Mouse (Mus musculus): ENCODE results near the gene Olfr985. TPM values are rescaled to one million over a fixed set of nuclear protein-coding genes. Genes with fewer than 3 reads are reported as not detected.

Olfr985 gene
- not detected for polyA plus RNA-seq (2017; shearing (Covaris generic))

GRCm38 (mm10) chr9:40130084-40130483 is at the start of gene Olfr985:
Gene Olfr985 (minus strand): TSS chr9:40130184.
- ATAC-seq, result no peak

- ATAC-seq, result no peak
Measured at GRCm38 (mm10) chr9:40177017-40177416, 47.0 kb upstream of the Olfr985 start.

DNA sequence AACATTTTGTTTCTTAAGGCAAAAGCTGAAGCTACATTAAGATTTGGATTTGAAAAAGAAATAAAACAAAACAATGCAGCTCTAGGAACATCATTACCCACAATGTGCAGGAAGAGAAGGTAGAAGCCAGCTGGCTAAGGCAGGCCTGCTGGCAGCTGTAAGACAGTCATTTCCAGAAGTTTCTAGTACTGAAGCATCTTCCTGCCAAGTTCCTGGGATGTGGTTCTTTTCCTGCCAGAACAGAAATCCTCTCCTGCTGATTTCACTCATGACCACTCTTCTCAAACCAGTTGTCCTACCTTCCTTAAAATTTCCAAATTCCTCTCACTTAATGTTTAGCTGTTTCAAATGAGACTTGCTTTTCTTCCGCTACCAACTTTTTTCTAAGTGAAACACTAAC is 36.5 kb upstream of the Olfr985 start:
- no peak for ATAC-seq

GRCm38 (mm10) chr9:40155118-40155644 is 25.2 kb upstream of the Olfr985 start:
- ATAC-seq, result no peak

GRCm38 (mm10) chr9:40141544-40141943 is 11.6 kb upstream of the Olfr985 start:
- no peak for ATAC-seq

GRCm38 (mm10) chr9:40139484-40139883 is 9.5 kb upstream of the Olfr985 start:
- no peak for ATAC-seq

DNA sequence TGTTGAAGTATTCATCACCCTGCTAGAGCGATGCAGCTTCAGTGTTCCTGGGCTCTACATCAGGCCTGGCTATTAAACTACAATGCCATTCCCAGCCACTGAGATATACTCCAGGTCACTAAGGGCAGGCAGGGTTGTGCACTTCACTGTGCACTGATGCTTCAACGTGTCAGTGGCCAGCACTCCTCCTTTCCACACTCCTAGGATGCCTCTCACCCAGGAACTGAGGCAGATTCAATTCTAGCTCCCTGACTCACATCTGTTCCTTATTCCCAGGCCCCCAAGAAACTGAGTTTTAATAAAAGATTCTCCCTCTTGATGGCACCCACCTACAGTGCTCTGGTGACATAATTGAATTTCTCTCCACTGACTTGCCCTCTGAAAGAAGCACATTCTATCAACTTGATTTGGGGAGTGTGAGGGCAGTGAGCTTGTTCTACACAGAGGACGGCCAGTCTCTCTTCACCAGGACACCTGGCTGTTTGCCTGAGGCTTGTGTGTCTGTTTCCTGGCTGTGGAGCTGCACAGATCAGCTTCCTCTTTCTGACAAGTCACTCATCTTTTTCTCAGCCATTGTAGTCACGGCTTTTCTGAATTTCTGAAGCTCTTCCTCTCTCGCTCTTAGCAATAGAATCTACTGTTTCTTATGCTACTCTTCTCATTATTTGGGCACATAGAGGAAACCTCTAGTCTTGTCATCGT is 7.2 kb upstream of the Olfr985 start:
- ATAC-seq, result no peak

- no peak for ATAC-seq
Measured at GRCm38 (mm10) chr9:40130556-40130955, 572 bp upstream of the Olfr985 start.

DNA sequence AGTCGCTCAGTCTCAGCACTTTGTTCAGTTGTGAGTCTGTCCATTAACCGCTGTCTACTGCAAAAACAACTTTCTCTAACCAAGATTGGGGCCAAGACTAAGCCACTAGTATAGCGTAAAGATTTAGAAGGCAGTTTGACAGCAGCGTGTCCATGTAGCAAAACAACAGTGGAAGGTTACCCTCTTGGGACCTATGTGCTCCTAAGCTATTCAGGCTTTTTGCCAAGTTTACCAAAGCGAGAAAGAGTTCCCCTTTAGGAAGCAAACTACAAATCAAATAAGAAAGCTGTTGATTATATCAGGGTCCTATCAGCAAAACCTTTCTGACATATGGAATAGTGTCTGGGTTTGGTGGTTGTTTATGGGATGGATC is 12.7 kb downstream of the Olfr985 start:
- ATAC-seq, result no peak

- no peak for ATAC-seq
Measured at GRCm38 (mm10) chr9:40116645-40117286, 13.2 kb downstream of the Olfr985 start.

- ATAC-seq, result no peak
Measured at GRCm38 (mm10) chr9:40114106-40114505, 15.9 kb downstream of the Olfr985 start, which contains the start of gene Olfr984. Gene Olfr984 (minus strand): TSS chr9:40114206.

DNA sequence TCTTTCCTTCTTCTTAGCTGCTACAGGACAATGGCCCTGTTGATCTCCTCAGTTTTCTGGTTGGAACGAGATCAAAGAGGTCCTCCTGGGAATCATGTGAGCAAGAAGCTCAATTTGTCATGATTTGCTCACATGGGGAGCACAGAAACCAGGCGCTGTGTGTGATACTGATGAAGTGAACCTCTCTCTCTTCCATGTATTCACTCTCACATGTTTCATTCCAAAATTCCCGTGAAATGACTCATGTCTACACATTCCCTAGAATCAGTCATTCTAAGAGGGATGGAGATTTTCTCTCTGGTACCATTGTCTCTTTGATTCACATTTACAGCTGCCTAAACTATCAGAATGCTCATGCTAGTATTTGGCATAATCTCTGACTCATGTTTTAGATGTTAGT is 35.2 kb downstream of the Olfr985 start:
- ATAC-seq, result no peak

- no peak for ATAC-seq
Measured at GRCm38 (mm10) chr9:40093495-40093894, 36.5 kb downstream of the Olfr985 start, which contains the start of gene Olfr983. Gene Olfr983 (minus strand): TSS chr9:40093595.

Other genes with a start within 250 kb of the Olfr985 start
- gene Olfr229, start 222.8 kb downstream of the Olfr985 start, polyA plus RNA-seq (2017; shearing (Covaris generic)), result not detected
- gene Olfr974, start 192.7 kb downstream of the Olfr985 start, polyA plus RNA-seq (2017; shearing (Covaris generic)), result under 1 TPM in 1 of 3 experiments, not detected in 2; 0.21 TPM
- gene Olfr975, start 178.1 kb downstream of the Olfr985 start, polyA plus RNA-seq (2017; shearing (Covaris generic)), result not detected
- gene Olfr976, start 169.1 kb downstream of the Olfr985 start, polyA plus RNA-seq (2017; shearing (Covaris generic)), result not detected
- gene Olfr978, start 138.1 kb downstream of the Olfr985 start, polyA plus RNA-seq (2017; shearing (Covaris generic)), result not detected
- gene Olfr979, start 126.7 kb downstream of the Olfr985 start, polyA plus RNA-seq (2017; shearing (Covaris generic)), result not detected
- not detected for gene Olfr980, start 120.6 kb downstream of the Olfr985 start, polyA plus RNA-seq (2017; shearing (Covaris generic))
- gene Olfr981, start 108.7 kb downstream of the Olfr985 start, polyA plus RNA-seq (2017; shearing (Covaris generic)), result not detected
- gene Olfr982, start 56.4 kb downstream of the Olfr985 start, polyA plus RNA-seq (2017; shearing (Covaris generic)), result not detected
- gene Olfr983, start 36.6 kb downstream of the Olfr985 start, polyA plus RNA-seq (2017; shearing (Covaris generic)), result not detected
- not detected for gene Olfr984, start 16.0 kb downstream of the Olfr985 start, polyA plus RNA-seq (2017; shearing (Covaris generic))
- gene Tmem225, start 17.9 kb upstream of the Olfr985 start, polyA plus RNA-seq (2017; shearing (Covaris generic)), result not detected
- gene Olfr986, start 50.7 kb upstream of the Olfr985 start, polyA plus RNA-seq (2017; shearing (Covaris generic)), result not detected
- 1 to 10 TPM in 2 of 3 experiments, under 1 TPM in 1; 0.44 to 2.2 (median 1.6) TPM for gene Zfp202, start 62.1 kb upstream of the Olfr985 start, polyA plus RNA-seq (2017; shearing (Covaris generic))
- gene Scn3b, start 139.0 kb upstream of the Olfr985 start, polyA plus RNA-seq (2017; shearing (Covaris generic)), result not detected

Measured in inflammation-experienced regulatory T-cells, adult 6 months (primary cell).